Mouse (Mus musculus) brown adipose tissue, adult 24 weeks (tissue): ENCODE data around the gene Pnpla3. TPM values are rescaled to one million over a fixed set of nuclear protein-coding genes. Genes with fewer than 3 reads are reported as not detected.

Experiments
- H3K27ac ChIP-seq: fragments of 200-500 bp; replicated peaks from 2 replicates; pipeline ENCODE4 v1.5.1; 2012; ENCODE audit warnings: low read depth, mild to moderate bottlenecking, low read length
- H3K4me1 ChIP-seq: fragments of 200-500 bp; 2 replicates; pipeline ENCODE4 v1.6.1; 2012; ENCODE audit warnings: low read length, mixed read lengths; ENCODE audit not compliant: control insufficient read depth, insufficient read depth, insufficient read length
- H3K4me3 ChIP-seq: fragments of 200-500 bp; 2 replicates; pipeline ENCODE4 v1.5.1; 2012; ENCODE audit warnings: low read depth, mild to moderate bottlenecking, low read length, moderate library complexity; ENCODE audit not compliant: insufficient read depth
- polyA plus RNA-seq: library from polyadenylated mRNA; stranded (reverse); fragments of >200 nt; gene quantifications from 2 replicates; pipeline ENCODE4 v1.2.4, GENCODE M21; 2012; ENCODE audit not compliant: missing spikeins, insufficient read depth, insufficient read length

Pnpla3 gene
- polyA plus RNA-seq, 1 experiment = 506 TPM

GRCm38 (mm10) chr15:84196486-84197165 lies 29.0 kb downstream of the Pnpla3 start:
- peaks cover 21% of the 10 kb centered on the region for H3K4me1 ChIP-seq
- no peak overlapping the region for H3K27ac ChIP-seq
- H3K4me3 ChIP-seq = no peak overlapping the region

- H3K27ac ChIP-seq = no peak overlapping the region
These were observed 39.7 kb downstream of the Pnpla3 start for GRCm38 (mm10) chr15:84207327-84207726.

GRCm38 (mm10) chr15:84209517-84210412 lies 42.1 kb downstream of the Pnpla3 start:
- peak overlapping the region; percentile 30 for H3K27ac ChIP-seq
- no peak overlapping the region for H3K4me3 ChIP-seq
- peaks cover 6% of the 10 kb centered on the region; the same call in 1 of the 2 replicates for H3K4me1 ChIP-seq

More at GRCm38 (mm10) chr15:84207327-84207726, 39.7 kb downstream of the Pnpla3 start:
- Histone ChIP-seq H3K4me3 (no peak overlapping the region), H3K4me1 (peaks cover 6% of the 10 kb centered on the region; the same call in 1 of the 2 replicates)

GRCm38 (mm10) chr15:84210461-84210860 lies 42.8 kb downstream of the Pnpla3 start:
- Histone ChIP-seq H3K4me3 (no peak overlapping the region), H3K27ac (no peak overlapping the region), H3K4me1 (peaks cover 6% of the 10 kb centered on the region; the same call in 1 of the 2 replicates)

- no peak overlapping the region for H3K27ac ChIP-seq
- H3K4me3 ChIP-seq = no peak overlapping the region
- H3K4me1 ChIP-seq = peaks cover 6% of the 10 kb centered on the region; the same call in 1 of the 2 replicates
These were observed 43.3 kb downstream of the Pnpla3 start for GRCm38 (mm10) chr15:84210941-84211340.

- H3K4me3 ChIP-seq = no peak overlapping the region
- no peak overlapping the region for H3K27ac ChIP-seq
- H3K4me1 ChIP-seq = peaks cover 8% of the 10 kb centered on the region
These were observed 43.9 kb downstream of the Pnpla3 start for GRCm38 (mm10) chr15:84211564-84211963.

GRCm38 (mm10) chr15:84212031-84212755 lies 44.6 kb downstream of the Pnpla3 start:
- H3K27ac ChIP-seq = no peak overlapping the region
- no peak overlapping the region for H3K4me3 ChIP-seq

GRCm38 (mm10) chr15:84212756-84213105 lies 45.1 kb downstream of the Pnpla3 start:
- peaks cover 14% of the 10 kb centered on the region for H3K4me1 ChIP-seq
- no peak overlapping the region for H3K4me3 ChIP-seq
- no peak overlapping the region for H3K27ac ChIP-seq

More at GRCm38 (mm10) chr15:84212031-84212755, 44.6 kb downstream of the Pnpla3 start:
- H3K4me1 ChIP-seq = peaks cover 14% of the 10 kb centered on the region

GRCm38 (mm10) chr15:84213162-84213739 lies 45.6 kb downstream of the Pnpla3 start:
- peaks cover 14% of the 10 kb centered on the region for H3K4me1 ChIP-seq
- no peak overlapping the region for H3K4me3 ChIP-seq
- no peak overlapping the region for H3K27ac ChIP-seq

GRCm38 (mm10) chr15:84214476-84214875 lies 46.8 kb downstream of the Pnpla3 start:
- H3K4me1 ChIP-seq = peaks cover 13% of the 10 kb centered on the region

GRCm38 (mm10) chr15:84215273-84215672 lies 47.6 kb downstream of the Pnpla3 start:
- H3K4me1 ChIP-seq = peaks cover 8% of the 10 kb centered on the region
- no peak overlapping the region for H3K27ac ChIP-seq

More at GRCm38 (mm10) chr15:84214476-84214875, 46.8 kb downstream of the Pnpla3 start:
- Histone ChIP-seq H3K4me3 (no peak overlapping the region), H3K27ac (no peak overlapping the region)

GRCm38 (mm10) chr15:84216026-84216425 lies 48.4 kb downstream of the Pnpla3 start:
- H3K4me3 ChIP-seq = no peak overlapping the region
- peaks cover 8% of the 10 kb centered on the region for H3K4me1 ChIP-seq
- no peak overlapping the region for H3K27ac ChIP-seq

More at GRCm38 (mm10) chr15:84215273-84215672, 47.6 kb downstream of the Pnpla3 start:
- H3K4me3 ChIP-seq = no peak overlapping the region

- Histone ChIP-seq H3K4me3 (no peak overlapping the region), H3K4me1 (peaks cover 8% of the 10 kb centered on the region), H3K27ac (no peak overlapping the region)
These were observed 48.9 kb downstream of the Pnpla3 start for GRCm38 (mm10) chr15:84216461-84217084.
